Mouse (Mus musculus): ENCODE results near the gene Ppp1r13b.

Gene Ppp1r13b

DNA sequence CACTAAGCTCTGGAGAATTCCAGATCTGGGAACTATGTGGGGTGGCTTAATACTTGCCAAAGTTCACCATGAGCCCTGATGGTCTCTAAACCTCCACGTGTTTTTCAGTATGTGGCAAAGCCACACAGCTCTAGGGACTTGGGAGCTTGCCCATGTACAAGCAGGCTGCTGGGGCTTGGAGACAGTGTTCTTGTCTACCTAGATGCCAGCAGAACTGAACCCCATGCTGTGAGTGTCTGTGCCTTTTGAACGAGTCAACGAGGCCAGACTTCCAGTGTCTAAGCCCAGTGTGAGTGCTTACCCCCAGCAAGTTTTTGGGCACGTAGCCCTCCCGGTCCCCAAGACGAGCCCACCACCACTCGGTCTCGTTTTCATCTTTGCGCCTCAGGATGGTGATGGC is 78.0 kb downstream of the Ppp1r13b start:
- WGBS: 64% methylated on average over 9 of the region's 9 CpGs

DNA sequence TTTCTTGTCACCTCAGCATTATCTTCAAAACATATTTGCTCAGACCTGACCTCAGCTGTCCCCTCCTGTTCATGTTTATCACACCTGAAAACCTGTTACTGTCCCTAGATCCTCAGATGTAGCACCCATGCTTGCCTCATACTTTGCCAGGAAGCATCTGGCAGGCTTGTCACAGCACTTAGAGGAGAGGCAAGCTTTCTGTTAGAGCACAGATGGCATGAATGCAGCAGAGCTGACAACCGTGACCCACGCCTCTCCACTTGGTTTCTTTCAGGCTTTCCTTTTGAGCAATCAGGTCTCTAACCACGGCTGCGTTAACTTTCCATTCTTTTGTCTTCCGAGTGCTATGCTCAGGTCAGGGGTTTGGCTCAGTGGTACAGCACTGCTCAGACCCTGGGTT is 78.5 kb downstream of the Ppp1r13b start:
- WGBS: 34% methylated on average over 5 of the region's 5 CpGs

DNA sequence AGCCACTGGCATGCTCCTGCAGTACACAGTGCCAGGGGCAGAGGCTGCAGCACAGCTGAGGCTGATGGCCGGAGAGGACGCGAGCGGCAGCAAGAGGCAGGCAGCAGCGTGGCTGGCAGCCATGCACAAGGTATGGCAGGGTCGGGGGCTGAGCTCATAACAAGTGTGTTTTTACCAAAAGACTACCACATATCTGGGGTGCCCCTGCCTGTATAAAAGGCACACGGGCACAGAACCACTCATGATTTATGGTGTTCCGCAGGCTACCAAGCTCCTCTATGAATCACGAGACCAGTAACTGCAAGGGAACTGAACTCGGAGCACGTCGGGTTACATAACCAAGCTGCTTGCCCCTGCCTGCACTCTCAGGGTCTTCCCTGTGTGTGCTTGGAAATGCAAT is 80.4 kb downstream of the Ppp1r13b start:
- WGBS: 83% methylated on average over 12 of the region's 12 CpGs

DNA sequence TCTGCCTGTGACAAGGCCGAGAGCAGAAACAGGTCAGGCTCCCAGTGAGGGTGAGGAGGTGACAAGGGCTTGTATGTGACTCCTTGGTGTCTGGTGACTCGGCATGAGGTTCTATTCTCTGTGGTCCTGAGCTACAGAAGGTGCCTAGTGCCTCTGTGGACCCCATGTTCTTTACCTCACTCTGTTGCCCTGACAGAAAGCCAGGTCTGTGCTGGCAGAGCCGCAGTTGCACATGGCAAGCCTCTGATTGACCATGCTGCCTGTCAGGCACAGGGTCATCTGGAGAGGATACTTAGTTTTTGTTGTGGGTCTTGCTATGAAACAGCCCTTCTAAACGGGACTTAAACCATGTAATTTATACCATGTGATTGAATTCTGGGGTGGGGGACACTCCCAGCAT is 86.0 kb downstream of the Ppp1r13b start:
- 81% methylated on average over 4 of the region's 4 CpGs for WGBS

DNA sequence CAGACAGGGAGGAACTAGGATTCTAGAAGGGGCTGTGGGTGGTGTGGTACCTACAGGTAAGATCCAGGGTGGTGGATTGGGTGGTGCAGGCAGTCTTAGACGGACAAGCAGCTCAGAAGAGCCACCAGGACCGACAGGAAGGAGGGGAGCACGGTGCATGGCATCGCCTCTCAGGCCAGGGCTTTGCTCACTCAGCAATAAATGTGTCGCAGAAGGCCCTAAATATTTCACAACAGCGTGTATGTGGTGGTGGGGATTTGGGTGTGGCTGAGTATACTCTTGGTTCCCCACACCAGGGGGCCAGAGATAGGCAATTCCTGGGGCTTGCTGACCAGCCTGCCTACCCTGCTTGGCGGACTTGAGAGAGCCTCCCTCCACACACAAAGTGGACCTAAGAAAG is 87.2 kb downstream of the Ppp1r13b start:
- WGBS: 89% methylated on average over 7 of the region's 7 CpGs

DNA sequence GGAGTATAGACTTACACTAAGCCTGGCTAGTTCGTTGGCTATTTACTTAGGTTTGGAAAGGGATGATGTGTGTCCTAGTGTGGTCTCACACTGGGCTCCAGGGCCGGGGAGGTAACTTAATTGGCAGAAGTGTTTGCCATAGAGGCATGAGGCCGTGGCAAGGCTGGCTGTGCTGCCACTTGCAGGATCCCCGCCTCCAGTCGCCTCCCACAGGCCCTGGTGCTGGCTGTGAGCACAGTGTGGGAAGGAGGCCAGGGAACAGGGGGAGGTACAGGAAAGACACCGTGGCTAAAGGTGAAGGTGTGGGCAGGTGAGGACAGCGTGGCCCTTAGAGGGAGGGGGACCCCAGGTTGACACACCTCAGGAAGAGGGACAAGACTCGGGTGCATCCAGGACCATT is 88.0 kb downstream of the Ppp1r13b start:
- WGBS: 42% methylated on average over 8 of the region's 8 CpGs

DNA sequence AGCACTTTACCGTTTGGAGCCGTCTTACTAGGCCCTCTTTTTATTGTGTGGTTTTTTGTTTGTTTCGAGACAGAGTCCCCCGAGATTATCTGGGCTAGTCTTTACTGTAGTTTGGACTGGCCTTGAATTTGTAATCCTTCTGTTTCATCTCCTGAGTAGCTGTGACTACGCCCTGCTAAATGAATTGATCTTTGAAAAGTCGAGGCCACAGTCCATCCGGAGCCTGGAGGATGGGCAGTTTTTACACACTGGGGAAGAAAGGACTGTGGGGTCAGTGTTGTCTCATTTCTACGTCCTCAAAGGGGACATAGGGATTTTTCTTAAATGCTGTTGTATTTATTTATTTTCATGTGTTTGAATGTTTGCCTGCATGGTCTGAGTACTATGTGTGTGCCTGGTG is 89.9 kb downstream of the Ppp1r13b start:
- 82% methylated on average over 8 of the region's 8 CpGs for WGBS

DNA sequence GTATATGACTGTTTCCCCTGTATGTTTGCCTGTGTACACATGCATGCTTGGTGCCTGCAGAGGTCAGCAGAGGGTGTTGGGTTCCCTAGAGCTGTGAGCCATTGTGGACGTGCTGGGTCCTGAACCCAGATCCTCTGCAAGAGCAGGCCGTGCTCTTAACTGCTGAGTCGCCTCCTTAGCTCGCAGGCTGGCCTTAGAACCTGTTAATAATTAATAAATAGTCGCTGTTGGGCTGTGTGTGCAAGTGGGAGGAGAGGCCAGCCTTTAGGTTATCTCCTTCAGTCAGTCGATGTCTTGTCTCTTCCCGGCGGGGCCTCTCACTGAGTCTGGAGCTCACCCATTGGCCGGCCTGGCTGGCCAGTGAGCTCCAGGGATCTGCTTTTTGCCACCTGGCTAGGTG is 90.9 kb downstream of the Ppp1r13b start:
- 84% methylated on average over 9 of the region's 9 CpGs for WGBS

DNA sequence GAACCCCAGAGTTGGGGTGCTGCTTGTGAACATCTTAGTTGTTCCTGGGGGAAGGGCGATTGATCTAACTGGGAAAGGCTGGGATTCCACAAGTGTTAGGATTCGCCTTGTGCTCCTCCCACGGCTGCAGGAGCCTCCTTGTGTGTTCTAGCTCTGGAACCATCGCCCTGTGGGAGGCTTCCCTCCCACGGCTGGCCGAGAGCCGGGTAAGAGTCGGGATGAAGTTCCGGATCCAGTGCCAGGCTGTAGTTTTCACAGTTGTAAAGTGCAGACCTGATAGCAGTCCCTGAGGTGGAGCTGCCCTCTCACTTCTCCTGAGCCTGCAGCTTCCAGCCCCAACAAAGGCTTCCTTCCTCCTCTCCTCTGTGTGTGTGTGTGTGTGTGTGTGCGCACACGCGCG is 91.4 kb downstream of the Ppp1r13b start:
- 36% methylated on average over 13 of the region's 13 CpGs for WGBS

DNA sequence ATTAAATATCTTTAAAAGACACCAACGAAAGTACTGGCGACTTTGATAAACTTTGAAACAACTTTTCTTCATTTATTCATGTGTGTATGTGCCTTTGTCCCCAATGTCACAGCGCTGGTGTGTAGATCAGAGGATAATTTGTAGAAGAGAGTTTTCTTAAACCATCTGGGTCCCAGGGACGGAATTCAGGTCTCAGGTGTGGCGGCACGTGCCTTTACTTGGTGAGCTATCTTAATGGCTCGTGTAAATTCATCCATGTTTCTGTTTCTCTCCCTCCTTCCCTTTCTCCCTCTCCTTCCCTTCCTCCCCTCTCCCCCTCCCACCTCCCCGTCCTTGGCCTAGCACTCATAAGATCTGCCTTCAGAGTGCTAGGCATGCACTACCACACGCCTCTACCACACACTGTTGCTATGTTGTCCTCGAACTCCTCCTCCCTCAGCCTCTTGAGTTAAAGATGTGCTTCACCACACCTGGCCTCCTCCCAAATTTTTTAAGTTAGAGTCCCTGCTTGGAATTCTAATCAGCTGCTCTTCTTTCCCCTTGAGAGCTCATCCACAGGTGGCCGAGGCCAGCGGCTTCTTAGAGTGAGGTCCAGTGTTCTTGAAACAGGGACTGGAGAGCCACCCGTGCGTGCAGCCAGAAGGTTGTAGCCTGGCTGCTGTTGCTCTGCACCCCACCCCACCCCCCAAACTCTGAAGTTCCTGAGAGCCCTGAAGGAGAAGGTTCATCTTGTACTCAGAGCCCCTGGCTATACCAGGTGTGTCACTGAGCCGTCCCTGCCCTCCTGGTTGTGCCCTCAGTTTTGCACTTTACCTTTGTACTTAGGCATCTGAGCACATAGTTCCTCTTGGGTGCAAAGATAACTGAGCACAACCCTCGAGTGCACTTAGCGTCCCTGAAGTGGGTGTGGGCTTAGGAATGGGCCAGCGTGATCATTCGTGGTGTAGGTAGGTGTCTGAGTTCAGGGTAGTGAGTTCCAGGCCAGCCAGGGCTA is 92.8 kb downstream of the Ppp1r13b start:
- WGBS: 34% methylated on average over 19 of the region's 19 CpGs

DNA sequence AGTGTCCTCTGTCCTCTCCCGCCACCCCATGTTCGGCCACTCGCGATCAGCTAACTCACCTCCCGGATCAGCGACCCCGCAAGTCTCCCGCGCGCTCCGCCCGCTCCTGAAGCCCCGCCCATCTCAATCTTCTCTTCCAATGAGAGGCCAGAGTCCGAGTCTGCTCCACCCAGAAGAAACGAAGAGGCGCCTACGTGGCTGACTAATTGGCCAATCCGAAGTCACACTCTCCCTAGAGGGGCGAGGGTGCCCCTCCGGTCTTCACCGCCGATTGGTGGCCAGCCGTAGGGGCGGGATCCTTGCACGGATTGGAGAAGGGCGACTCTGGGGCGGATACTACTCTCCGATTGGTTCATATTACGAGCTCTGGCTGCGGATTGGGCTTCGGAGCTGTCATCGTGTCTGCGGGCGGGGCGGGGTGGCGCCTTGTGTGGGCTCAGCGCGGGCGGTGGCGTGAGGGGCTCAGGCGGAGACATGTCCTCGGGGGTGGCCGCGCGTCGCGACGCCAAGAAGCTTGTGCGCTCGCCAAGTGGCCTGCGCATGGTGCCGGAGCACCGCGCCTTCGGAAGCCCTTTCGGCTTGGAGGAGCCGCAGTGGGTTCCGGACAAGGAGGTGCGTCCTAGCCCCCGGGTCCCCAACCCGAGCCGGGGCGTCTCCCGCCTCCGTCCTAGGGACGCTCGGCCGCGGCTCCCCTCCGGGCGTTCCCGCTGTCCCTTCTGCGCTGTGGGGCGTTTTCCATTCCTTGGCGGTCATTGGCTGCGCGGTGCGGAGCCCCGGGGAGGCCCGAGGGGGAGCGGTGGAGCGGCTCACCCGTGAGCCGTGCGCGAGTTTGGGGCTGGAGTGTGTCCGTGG is 93.9 kb downstream of the Ppp1r13b start, which contains the start of the genes Xrcc3 and Zfyve21:
Gene Xrcc3, minus strand, starts transcription at position 108 of the 852 bp plus-strand sequence.
Gene Zfyve21, plus strand, starts transcription at position 405 of the 852 bp plus-strand sequence.
- WGBS: under 1% methylated on average over 87 of the region's 87 CpGs

DNA sequence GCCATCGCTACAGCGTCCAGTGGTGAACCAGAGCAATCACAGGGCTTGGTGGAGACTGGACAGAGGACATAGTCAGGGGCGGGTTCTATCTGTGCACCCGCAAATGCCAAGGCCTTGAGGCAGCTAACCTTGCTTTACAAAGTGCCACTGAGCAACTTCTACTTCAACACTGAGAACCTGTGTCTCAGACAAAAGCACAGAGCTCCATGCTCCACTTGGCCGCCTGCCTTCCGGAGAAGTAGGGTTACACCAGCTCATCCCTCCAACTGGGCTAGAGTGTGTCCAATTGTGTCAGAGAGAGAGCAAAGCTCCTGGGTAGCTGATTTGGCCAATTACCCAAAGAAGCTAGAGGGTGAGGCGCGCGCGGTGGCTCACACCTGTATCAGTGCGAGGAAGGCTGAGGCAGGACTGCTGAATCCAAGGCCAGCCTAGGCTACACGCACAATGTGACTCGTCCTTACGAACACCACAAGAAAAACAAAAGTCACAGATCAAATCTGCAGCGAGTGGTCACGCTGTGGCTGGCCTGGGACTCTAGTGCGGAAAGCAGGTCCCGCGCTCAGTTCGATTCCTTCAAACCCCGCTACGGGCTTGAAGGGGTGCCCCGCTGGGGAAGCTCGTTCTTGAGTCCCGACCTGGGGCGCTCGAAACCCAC is 94.7 kb downstream of the Ppp1r13b start:
- WGBS: 5% methylated on average over 27 of the region's 27 CpGs

DNA sequence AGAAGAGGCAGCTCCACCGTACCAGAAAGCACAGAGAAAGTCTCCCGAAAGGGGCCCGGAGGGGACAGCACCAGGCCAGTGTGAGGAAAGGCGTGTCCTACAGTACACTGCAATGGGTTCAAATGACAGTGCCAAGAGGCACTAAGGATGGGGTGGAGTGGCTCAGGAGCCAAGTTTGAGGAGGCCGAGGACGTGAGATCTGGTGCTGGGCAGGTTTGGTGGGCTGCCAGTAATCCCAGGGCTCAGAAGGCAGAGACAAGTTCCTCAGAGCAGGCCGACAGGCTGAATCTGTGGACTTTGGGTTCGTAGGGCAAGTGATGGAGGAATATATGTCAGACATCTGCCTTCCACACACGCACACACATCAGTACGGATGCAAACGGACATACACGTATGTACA is 95.3 kb downstream of the Ppp1r13b start:
- 72% methylated on average over 12 of the region's 12 CpGs for WGBS

DNA sequence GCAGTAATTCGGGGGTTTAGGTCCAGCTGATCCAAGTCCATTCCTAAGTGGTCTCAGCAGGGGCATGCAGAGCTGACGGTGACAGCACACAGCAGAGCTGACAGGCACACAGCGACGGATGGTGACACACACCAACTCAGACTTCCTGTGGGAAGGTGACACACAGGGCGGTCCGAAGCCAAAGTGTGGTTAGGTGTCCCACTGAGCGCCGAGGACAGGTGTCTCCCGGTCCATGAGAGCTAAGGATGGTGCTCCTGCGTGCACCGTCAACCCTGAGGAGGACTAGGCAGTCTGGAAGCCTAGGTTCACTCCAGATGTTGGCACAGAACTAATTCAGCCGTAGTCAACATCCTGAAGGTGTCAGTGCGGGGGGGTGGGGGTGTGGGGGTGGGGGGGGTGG is 95.8 kb downstream of the Ppp1r13b start:
- 89% methylated on average over 13 of the region's 13 CpGs for WGBS

DNA sequence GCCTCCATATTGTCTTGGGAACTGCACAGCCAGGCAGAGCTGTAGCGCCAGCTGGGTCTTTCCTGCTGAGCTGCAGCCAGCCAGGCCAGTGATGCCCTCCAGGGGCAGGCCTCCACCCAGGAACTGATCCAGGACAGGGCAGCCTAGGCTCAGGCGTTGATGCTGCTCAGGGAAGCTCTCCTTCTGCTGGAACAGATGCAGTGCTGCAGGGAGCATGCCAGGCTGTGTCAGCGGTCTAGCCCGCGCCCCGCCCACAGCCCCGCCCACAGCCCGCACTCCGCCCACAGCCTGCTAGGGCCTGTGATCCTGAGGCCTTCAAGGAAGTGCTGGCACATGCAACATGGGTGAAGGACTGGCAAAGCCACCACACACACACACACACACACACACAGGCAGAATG is 98.1 kb downstream of the Ppp1r13b start:
- WGBS: 3% methylated on average over 9 of the region's 9 CpGs

DNA sequence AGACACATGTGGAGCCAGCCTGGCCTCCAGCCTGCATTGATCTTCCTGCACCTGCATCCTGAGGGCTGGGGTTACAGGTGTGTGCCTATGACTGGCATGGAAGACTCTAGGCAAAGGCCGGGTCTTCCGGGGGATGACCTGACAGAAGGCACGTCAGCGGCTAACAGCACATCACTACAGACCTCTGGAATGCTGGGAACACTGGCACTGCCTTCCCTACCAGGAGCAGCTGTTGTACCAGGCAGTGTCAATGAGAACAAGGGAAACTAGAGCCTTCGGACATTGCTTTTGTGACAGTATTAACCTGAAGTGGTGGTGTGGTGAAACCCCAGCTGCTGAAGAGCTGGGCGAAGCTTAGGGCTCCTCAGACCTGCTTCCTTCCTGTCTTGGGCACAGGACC is 99.1 kb downstream of the Ppp1r13b start:
- 77% methylated on average over 6 of the region's 6 CpGs for WGBS

DNA sequence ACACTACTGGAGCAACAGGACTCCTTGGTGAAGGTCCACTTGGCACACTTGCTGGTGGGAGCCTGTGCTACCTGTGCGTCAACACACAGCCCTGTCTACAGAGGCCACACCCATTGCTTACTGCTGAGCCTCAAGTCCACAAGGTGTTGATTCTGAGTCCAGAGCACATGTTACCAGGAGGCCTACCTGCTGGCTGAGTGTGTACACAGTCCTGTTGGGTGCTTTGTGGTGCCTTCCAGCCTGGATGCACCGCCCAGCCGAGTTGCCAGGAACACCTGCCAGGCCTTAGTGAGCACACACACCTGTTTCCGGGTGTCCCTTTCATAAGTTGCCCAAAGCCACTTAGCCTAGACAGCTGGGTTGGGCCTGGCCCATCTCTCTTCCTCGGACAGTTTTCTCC is 104.4 kb downstream of the Ppp1r13b start:
- 82% methylated on average over 5 of the region's 5 CpGs for WGBS

DNA sequence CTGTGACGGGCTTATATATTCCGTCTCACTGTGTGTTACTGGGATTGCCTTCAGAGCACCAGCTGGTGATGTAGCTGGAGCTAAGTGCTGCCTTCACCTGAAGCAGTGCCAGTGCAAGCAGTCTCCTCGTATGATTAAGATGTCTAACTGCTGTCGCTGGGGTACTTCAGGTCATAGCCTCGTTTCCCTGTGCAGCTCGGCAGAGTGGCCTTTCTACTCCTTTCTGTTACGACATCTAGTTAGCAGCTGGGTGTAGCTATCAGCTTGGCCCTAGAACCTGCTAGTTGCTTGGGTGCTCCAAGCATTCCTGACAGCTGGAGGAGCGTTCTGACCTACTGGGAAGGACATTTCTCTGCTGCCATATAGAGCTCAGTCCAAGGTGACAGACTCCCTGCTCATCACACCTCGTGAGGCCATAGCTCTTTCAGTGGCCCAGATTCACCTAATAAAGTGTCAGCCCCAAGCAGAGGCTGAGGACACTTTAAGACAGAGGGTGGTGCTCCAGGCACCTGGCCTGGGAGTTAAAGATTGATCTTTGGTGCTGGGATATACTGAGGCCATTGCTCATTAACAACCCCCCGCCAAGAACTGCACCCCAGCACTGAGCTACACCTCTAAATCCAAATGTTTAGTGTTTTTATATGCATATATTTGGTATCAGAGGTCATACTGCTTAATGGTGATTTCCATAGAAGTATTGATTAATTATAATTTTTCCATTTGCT is 107.3 kb downstream of the Ppp1r13b start:
- WGBS: 54% methylated on average over 10 of the region's 10 CpGs

DNA sequence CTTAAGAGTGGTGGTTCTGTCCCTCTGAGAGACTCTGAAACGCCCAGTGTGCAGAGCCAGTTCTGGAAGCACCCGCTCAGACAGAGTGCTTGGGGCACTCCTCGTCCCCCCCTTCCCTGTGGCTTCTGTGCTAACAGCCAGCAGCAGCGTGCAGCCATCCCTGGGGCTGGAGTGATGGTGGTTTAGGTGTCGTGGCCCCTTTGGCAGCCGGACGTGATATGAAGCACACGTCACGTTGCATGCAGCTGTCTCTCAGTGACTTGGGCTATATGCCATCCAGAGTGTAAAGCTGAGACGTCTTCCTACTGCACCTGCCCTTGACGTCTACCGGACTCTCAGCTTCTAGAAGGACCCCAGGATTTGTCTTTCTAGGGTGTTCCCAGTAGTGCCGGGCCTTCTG is 109.4 kb downstream of the Ppp1r13b start:
- WGBS: 77% methylated on average over 13 of the region's 13 CpGs

DNA sequence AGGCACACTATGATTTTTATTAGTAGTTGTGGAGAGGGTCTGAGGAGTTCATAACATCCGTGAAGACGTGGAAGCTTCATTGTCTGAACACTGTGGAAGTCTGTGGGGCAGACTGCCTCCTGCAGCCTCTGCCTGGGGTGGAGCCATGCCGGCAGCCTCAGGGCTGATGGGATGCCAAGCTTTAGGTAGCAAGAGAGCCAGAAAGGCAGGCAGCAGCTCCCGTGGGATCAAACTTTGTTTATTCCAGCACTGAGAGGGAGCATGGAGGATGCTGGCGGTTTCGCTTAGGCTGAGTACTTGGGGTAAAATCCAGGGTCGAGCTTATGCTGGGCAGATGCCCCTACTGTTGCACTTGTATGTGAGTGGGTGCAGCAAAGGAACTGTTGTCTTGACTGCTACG is 110.7 kb downstream of the Ppp1r13b start:
- 50% methylated on average over 8 of the region's 8 CpGs for WGBS

DNA sequence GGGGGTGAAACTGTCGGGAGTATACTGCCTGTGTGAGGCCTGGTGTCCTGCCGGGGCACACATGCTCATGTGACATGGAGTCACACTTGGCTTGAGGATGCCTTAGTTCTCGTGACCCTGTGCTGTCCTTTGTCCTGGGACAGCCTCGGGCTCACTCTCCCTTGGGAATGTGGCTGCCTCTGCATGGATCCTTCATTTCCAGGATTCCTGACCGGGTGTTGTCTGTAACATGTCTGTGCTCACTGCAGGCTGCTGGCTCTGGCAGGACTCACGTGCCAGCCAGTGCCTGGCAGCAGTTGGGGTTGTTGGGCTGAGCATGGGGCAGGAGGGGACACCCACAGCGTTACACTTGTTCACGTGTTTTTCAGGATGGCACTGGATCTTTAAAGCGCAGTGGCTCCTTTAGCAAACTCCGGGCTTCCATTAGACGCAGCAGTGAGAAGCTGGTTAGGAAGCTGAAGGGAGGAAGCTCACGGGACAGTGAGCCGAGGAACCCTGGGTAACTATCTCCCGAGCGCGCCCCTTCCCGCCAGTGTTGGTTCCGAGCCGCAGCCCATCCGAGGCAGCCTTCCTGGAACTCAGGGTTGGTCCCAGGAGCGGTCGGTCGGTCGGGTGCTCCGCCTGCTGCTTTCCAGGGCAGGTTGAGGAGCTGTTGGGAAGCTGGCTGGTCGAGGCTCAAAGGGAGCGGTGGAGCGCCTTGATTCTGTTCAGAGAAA is 112.6 kb downstream of the Ppp1r13b start:
- WGBS: 81% methylated on average over 28 of the region's 28 CpGs

Measured in cerebral cortex, adult 2 months (tissue).